Mouse (Mus musculus): ENCODE measurements around the gene Clmn.

GRCm38 (mm10) chr12:104876053-104876452 lies 11.2 kb upstream of the Clmn start:
- no peak for TF ChIP-seq CTCF (IDR thresholded peaks at IDR 0.05; ENCODE audit: low read depth)
- no peak for TF ChIP-seq EP300 (IDR thresholded peaks at IDR 0.05; ENCODE audit: low read depth)

Data from heart, postnatal 0 days (tissue).